Mouse (Mus musculus): ENCODE results near the gene Myl9.

Myl9 gene

GRCm38 (mm10) chr2:156774738-156775454, at the start of gene Myl9:
Myl9 (plus strand) TSS chr2:156775420.
- no peak for DNase-seq (ENCODE audit: low read depth)

- DNase-seq (ENCODE audit: low read depth) = no peak
Measured at GRCm38 (mm10) chr2:156726344-156726743, 48.9 kb upstream of the Myl9 start.

GRCm38 (mm10) chr2:156726878-156727277, 48.3 kb upstream of the Myl9 start:
- no peak for DNase-seq (ENCODE audit: low read depth)

- peak; percentile 26 for DNase-seq (ENCODE audit: low read depth)
Measured at GRCm38 (mm10) chr2:156729537-156730469, 45.4 kb upstream of the Myl9 start.

GRCm38 (mm10) chr2:156730501-156730921, 44.7 kb upstream of the Myl9 start:
- DNase-seq (ENCODE audit: low read depth) = peak; percentile 77

- peak; percentile 21 for DNase-seq (ENCODE audit: low read depth)
Measured at GRCm38 (mm10) chr2:156731592-156731991, 43.6 kb upstream of the Myl9 start.

- DNase-seq (ENCODE audit: low read depth) = no peak
Measured at GRCm38 (mm10) chr2:156732109-156732508, 43.1 kb upstream of the Myl9 start.

GRCm38 (mm10) chr2:156735761-156736335, 39.4 kb upstream of the Myl9 start:
- no peak for DNase-seq (ENCODE audit: low read depth)

GRCm38 (mm10) chr2:156736846-156737245, 38.4 kb upstream of the Myl9 start:
- DNase-seq (ENCODE audit: low read depth) = no peak

- no peak for DNase-seq (ENCODE audit: low read depth)
Measured at GRCm38 (mm10) chr2:156737976-156738375, 37.2 kb upstream of the Myl9 start.

- DNase-seq (ENCODE audit: low read depth) = no peak
Measured at GRCm38 (mm10) chr2:156741265-156741664, 34.0 kb upstream of the Myl9 start.

- no peak for DNase-seq (ENCODE audit: low read depth)
Measured at GRCm38 (mm10) chr2:156741998-156742397, 33.2 kb upstream of the Myl9 start.

- no peak for DNase-seq (ENCODE audit: low read depth)
Measured at GRCm38 (mm10) chr2:156743248-156743647, 32.0 kb upstream of the Myl9 start.

GRCm38 (mm10) chr2:156744414-156744813, 30.8 kb upstream of the Myl9 start:
- DNase-seq (ENCODE audit: low read depth) = no peak

GRCm38 (mm10) chr2:156747315-156747714, 27.9 kb upstream of the Myl9 start:
- DNase-seq (ENCODE audit: low read depth) = no peak

- DNase-seq (ENCODE audit: low read depth) = no peak
Measured at GRCm38 (mm10) chr2:156749687-156750086, 25.5 kb upstream of the Myl9 start.

GRCm38 (mm10) chr2:156756937-156757336, 18.3 kb upstream of the Myl9 start:
- no peak for DNase-seq (ENCODE audit: low read depth)

- DNase-seq (ENCODE audit: low read depth) = no peak
Measured at GRCm38 (mm10) chr2:156760843-156761505, 14.2 kb upstream of the Myl9 start.

GRCm38 (mm10) chr2:156761521-156762278, 13.5 kb upstream of the Myl9 start:
- no peak for DNase-seq (ENCODE audit: low read depth)

- DNase-seq (ENCODE audit: low read depth) = no peak
Measured at GRCm38 (mm10) chr2:156762499-156762898, 12.7 kb upstream of the Myl9 start.

GRCm38 (mm10) chr2:156763101-156763500, 12.1 kb upstream of the Myl9 start:
- DNase-seq (ENCODE audit: low read depth) = no peak

All from naive thymus-derived CD4-positive, alpha-beta T cell, adult 2 months (primary cell).